Mouse (Mus musculus): ENCODE results near the gene Dvl3. TPM values are rescaled to one million over a fixed set of nuclear protein-coding genes. Genes with fewer than 3 reads are reported as not detected.
A peak's percentile ranks its signal among the peaks of the same experiment; 100 is the strongest.

Gene Dvl3
- 36.2 and 38.0 TPM in 2 replicates for polyA plus RNA-seq (2015; fragmentation: Nextera tagmentation; extraction: Ambion mirVana)

DNA sequence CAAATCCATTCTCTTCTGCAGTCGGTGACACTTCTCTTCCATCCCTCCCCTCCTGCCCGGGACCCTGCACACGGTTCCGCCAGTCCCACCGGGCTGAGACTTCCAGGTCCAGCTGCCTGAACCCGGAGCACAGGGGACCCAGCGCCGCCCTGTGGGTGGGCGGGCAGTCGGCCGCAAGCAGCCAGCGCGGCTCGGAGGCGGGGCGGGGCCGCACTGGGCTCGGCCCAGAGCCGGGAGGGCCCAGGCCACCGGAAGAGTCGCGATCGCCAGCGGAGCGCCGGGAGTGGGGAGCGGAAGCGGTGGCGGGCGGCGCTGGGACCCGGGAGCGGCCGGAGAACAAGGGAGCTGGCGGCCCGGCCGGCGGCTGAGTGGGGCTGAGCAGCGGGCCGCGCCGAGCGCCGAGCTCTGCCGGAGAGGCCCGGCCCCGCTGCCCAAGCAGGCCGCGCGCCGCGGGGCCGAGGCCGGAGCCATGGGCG, at the start of gene Dvl3:
TSS of gene Dvl3 (plus strand) at position 257 of the 476 bp plus-strand sequence.
- Histone ChIP-seq H3K36me3 (ENCODE audit: control insufficient read depth, insufficient read depth, low read length) (no peaks in the 10 kb centered on the region), H3K27me3 (ENCODE audit: control insufficient read depth, insufficient read depth, low read depth, low read length) (no peaks in the 10 kb centered on the region), H3K4me3 (ENCODE audit: low read depth, low read length) (peak within 1 kb of the TSS; percentile 95), H3K4me2 (ENCODE audit: low read length) (peak within 1 kb of the TSS; percentile 85), H3K9ac (ENCODE audit: low read depth, low read length) (peak within 1 kb of the TSS; percentile 98), H3K4me1 (ENCODE audit: control insufficient read depth, insufficient read depth, low read length) (peaks cover 26% of the 10 kb centered on the region), H3K9me3 (replicated peaks; ENCODE audit: control insufficient read depth, low read length, poor library complexity, severe bottlenecking) (no peaks in the 10 kb centered on the region), H3K27ac (ENCODE audit: low read length) (peak within 1 kb of the TSS; percentile 93)
- ATAC-seq: peak; percentile 97
- WGBS: under 1% methylated on average over 52 of the region's 55 CpGs

DNA sequence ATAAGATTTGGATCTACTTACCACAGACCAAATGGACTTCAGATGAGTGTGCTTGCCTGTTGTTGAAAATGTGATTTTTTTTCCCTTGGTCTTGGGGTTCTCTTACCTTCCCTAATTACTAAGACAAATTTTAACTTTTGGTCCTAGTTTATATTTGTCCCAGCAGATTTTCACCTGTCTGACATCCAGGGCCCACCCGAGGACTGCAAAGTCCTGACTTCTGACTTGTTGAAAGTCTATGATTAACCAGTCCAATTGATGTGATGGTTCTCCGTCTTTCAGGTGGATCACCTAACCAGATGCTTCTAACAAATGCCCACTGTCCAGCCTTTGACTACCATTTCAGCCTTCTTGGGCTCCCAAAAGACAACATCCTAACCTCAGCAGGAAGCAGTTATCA, 45.8 kb upstream of the Dvl3 start:
- no peak overlapping the region for H3K4me2 ChIP-seq (ENCODE audit: low read length)
- no peak overlapping the region for H3K4me3 ChIP-seq (ENCODE audit: low read depth, low read length)
- no peak overlapping the region for H3K9ac ChIP-seq (ENCODE audit: low read depth, low read length)
- H3K27me3 ChIP-seq (ENCODE audit: control insufficient read depth, insufficient read depth, low read depth, low read length): no peaks in the 10 kb centered on the region
- H3K4me1 ChIP-seq (ENCODE audit: control insufficient read depth, insufficient read depth, low read length): no peaks in the 10 kb centered on the region
- no peak overlapping the region for H3K27ac ChIP-seq (ENCODE audit: low read length)
- 93% methylated on average over 2 of the region's 2 CpGs for WGBS
- no peaks in the 10 kb centered on the region for H3K36me3 ChIP-seq (ENCODE audit: control insufficient read depth, insufficient read depth, low read length)
- no peaks in the 10 kb centered on the region for H3K9me3 ChIP-seq (replicated peaks; ENCODE audit: control insufficient read depth, low read length, poor library complexity, severe bottlenecking)
- ATAC-seq: no peak

DNA sequence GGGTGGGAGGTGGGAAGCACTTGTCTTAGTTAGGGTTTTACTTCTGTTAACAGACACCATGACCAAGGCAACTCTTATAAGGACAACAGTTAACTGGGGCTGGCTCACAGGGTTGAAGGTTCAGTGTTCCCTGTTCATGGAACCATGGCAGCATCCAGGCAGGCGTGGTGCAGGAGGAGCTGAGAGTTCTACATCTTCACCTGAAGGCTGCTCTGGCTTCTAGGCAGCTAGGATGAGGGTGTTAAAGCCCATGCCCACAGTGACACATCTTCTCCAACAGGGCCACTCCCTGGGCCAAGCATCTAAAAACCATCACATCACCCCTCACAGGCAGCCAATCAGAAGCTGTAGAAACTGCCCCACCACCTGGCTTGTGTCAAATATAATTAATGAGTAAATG, 45.1 kb upstream of the Dvl3 start:
- Histone ChIP-seq H3K27ac (ENCODE audit: low read length) (no peak overlapping the region), H3K4me2 (ENCODE audit: low read length) (no peak overlapping the region), H3K36me3 (ENCODE audit: control insufficient read depth, insufficient read depth, low read length) (no peaks in the 10 kb centered on the region), H3K4me3 (ENCODE audit: low read depth, low read length) (no peak overlapping the region), H3K9ac (ENCODE audit: low read depth, low read length) (no peak overlapping the region), H3K4me1 (ENCODE audit: control insufficient read depth, insufficient read depth, low read length) (no peaks in the 10 kb centered on the region), H3K27me3 (ENCODE audit: control insufficient read depth, insufficient read depth, low read depth, low read length) (no peaks in the 10 kb centered on the region), H3K9me3 (replicated peaks; ENCODE audit: control insufficient read depth, low read length, poor library complexity, severe bottlenecking) (no peaks in the 10 kb centered on the region)
- WGBS: 82% methylated on average over 1 of the region's 1 CpGs
- ATAC-seq: no peak

DNA sequence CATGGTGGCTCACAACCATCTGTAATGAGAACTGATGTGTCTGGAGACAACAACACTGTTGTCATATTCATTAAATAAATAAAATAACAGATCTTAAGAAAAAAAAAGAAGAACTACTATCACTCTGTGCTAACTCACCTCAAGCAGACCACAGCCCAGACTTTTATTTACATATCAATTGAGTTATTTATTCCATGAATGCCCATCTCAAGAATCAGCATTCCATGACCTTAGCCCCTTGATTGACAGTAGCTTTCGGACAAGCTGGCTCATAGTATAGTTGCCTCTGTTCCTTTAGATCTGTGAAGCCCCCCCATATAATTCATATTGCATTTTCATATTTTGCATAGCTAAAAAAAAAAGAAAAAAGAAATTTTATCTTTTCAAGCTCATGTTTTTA, 43.0 kb upstream of the Dvl3 start:
- Histone ChIP-seq H3K36me3 (ENCODE audit: control insufficient read depth, insufficient read depth, low read length) (no peaks in the 10 kb centered on the region), H3K27ac (ENCODE audit: low read length) (no peak overlapping the region), H3K9me3 (replicated peaks; ENCODE audit: control insufficient read depth, low read length, poor library complexity, severe bottlenecking) (no peaks in the 10 kb centered on the region), H3K4me1 (ENCODE audit: control insufficient read depth, insufficient read depth, low read length) (no peaks in the 10 kb centered on the region), H3K4me3 (ENCODE audit: low read depth, low read length) (no peak overlapping the region), H3K27me3 (ENCODE audit: control insufficient read depth, insufficient read depth, low read depth, low read length) (no peaks in the 10 kb centered on the region), H3K9ac (ENCODE audit: low read depth, low read length) (no peak overlapping the region), H3K4me2 (ENCODE audit: low read length) (no peak overlapping the region)
- 69% methylated on average over 1 of the region's 1 CpGs for WGBS
- ATAC-seq: no peak

DNA sequence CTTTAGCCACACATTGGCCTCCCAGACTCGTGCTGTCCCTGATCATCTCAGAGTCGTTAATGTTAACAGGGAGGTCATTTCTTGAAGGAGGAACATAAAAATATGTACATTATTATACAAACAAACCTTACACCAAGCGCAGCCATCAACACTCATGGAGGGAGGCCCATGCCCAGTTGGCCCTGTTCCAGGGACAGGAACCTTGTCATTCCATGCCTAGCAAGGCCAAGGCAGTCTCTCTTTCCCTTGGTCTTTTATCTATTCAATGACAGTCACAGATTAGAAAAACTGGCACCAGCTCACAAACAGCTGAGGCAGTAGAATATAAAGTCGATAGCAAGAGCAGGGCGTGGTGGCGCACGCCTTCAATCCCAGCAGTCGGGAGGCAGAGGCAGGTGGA, 42.6 kb upstream of the Dvl3 start:
- no peaks in the 10 kb centered on the region for H3K27me3 ChIP-seq (ENCODE audit: control insufficient read depth, insufficient read depth, low read depth, low read length)
- no peaks in the 10 kb centered on the region for H3K36me3 ChIP-seq (ENCODE audit: control insufficient read depth, insufficient read depth, low read length)
- no peak overlapping the region for H3K9ac ChIP-seq (ENCODE audit: low read depth, low read length)
- H3K9me3 ChIP-seq (replicated peaks; ENCODE audit: control insufficient read depth, low read length, poor library complexity, severe bottlenecking): no peaks in the 10 kb centered on the region
- no peak overlapping the region for H3K4me2 ChIP-seq (ENCODE audit: low read length)
- no peak for ATAC-seq
- no peaks in the 10 kb centered on the region for H3K4me1 ChIP-seq (ENCODE audit: control insufficient read depth, insufficient read depth, low read length)
- H3K27ac ChIP-seq (ENCODE audit: low read length): no peak overlapping the region
- WGBS: 93% methylated on average over 8 of the region's 8 CpGs
- H3K4me3 ChIP-seq (ENCODE audit: low read depth, low read length): no peak overlapping the region

DNA sequence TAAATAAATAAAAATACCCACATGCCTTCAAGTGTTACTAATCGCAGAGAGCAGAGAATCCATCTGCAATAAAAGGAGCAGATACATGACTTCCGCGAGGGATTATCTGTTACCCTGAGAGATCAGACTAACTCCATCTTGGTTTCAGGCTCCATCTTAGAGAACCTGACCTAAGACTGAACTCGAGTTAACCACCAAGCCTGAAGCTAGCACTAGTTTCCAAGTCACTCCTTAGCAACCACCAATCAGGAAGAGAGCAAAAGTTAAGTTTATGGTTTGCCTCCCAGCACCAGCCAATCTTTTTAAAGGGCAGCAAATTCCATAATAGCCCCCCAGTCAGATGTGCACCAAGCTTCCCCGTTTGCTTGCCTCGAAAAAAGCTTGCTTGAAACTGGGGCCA, 42.0 kb upstream of the Dvl3 start:
- no peak for ATAC-seq
- Histone ChIP-seq H3K4me3 (ENCODE audit: low read depth, low read length) (no peak overlapping the region), H3K27me3 (ENCODE audit: control insufficient read depth, insufficient read depth, low read depth, low read length) (no peaks in the 10 kb centered on the region), H3K27ac (ENCODE audit: low read length) (no peak overlapping the region), H3K4me1 (ENCODE audit: control insufficient read depth, insufficient read depth, low read length) (no peaks in the 10 kb centered on the region), H3K36me3 (ENCODE audit: control insufficient read depth, insufficient read depth, low read length) (no peaks in the 10 kb centered on the region), H3K4me2 (ENCODE audit: low read length) (no peak overlapping the region), H3K9me3 (replicated peaks; ENCODE audit: control insufficient read depth, low read length, poor library complexity, severe bottlenecking) (no peaks in the 10 kb centered on the region), H3K9ac (ENCODE audit: low read depth, low read length) (no peak overlapping the region)
- WGBS: 89% methylated on average over 6 of the region's 6 CpGs

DNA sequence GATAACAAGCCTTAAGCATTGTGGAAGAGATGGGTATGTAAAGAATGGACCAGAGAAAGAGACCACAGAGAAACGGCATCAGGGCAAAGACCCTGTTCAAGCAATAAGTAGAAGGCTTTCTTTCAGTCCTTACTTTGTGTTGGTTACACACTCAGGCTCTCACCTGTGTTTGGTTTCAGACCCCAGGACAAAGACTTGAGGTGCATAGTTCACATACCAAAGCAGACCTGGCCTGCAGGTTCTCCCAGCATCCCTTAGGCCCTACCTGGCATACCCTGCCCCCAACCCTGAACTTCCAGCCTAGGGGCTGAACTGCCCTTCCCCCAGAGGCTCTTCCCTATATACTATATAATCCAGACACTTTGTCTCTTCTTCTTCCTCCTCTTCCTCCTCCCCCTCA, 41.4 kb upstream of the Dvl3 start:
- no peaks in the 10 kb centered on the region for H3K9me3 ChIP-seq (replicated peaks; ENCODE audit: control insufficient read depth, low read length, poor library complexity, severe bottlenecking)
- H3K4me3 ChIP-seq (ENCODE audit: low read depth, low read length): no peak overlapping the region

DNA sequence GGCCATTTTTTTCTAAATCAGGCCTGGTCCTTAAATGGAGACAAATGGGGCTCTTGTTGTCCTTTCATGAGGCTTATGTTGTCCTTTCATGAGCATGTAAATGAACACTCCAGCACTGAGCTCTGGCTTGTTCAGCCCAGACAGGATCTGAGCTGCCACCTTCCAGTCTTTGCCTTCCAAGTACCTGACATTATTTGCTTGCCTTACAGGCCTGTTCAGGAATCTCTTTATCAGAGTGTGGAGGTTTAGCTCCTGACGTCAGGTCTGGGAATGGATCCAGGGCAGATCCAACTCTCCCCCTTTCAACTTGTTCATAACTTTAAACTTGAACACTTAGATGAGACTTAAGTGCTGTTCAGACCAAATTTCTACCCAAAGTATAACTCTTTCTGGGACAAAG, 39.9 kb upstream of the Dvl3 start:
- Histone ChIP-seq H3K4me3 (ENCODE audit: low read depth, low read length) (no peak overlapping the region), H3K27me3 (ENCODE audit: control insufficient read depth, insufficient read depth, low read depth, low read length) (no peaks in the 10 kb centered on the region), H3K9me3 (replicated peaks; ENCODE audit: control insufficient read depth, low read length, poor library complexity, severe bottlenecking) (no peaks in the 10 kb centered on the region), H3K4me2 (ENCODE audit: low read length) (no peak overlapping the region), H3K36me3 (ENCODE audit: control insufficient read depth, insufficient read depth, low read length) (no peaks in the 10 kb centered on the region), H3K4me1 (ENCODE audit: control insufficient read depth, insufficient read depth, low read length) (no peaks in the 10 kb centered on the region), H3K27ac (ENCODE audit: low read length) (no peak overlapping the region), H3K9ac (ENCODE audit: low read depth, low read length) (no peak overlapping the region)
- ATAC-seq: no peak
- WGBS: 58% methylated on average over 1 of the region's 1 CpGs

More for the DNA sequence above, 41.4 kb upstream of the Dvl3 start:
- H3K4me2 ChIP-seq (ENCODE audit: low read length): no peak overlapping the region
- ATAC-seq: no peak
- no peaks in the 10 kb centered on the region for H3K27me3 ChIP-seq (ENCODE audit: control insufficient read depth, insufficient read depth, low read depth, low read length)
- no peak overlapping the region for H3K9ac ChIP-seq (ENCODE audit: low read depth, low read length)
- no peak overlapping the region for H3K27ac ChIP-seq (ENCODE audit: low read length)
- no peaks in the 10 kb centered on the region for H3K4me1 ChIP-seq (ENCODE audit: control insufficient read depth, insufficient read depth, low read length)
- WGBS: 88% methylated on average over 1 of the region's 1 CpGs
- no peaks in the 10 kb centered on the region for H3K36me3 ChIP-seq (ENCODE audit: control insufficient read depth, insufficient read depth, low read length)

DNA sequence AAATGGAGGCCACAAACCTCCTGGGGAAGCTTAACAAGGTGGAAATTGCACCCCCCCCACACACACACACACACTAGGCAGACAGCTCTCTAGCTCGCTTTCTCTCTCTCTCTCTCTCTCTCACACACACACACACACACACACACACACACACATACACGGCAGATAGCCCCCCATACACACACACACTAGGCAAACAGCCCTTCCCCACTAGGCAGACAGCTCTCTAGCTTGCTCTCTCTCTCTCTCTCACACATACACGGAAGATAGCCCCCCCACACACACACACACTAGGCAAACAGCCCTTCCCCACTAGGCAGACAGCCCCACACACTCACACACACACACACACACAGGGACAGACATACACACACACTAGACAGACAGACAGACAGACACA, 39.5 kb upstream of the Dvl3 start:
- 66% methylated on average over 3 of the region's 3 CpGs for WGBS
- no peaks in the 10 kb centered on the region for H3K4me1 ChIP-seq (ENCODE audit: control insufficient read depth, insufficient read depth, low read length)
- no peak overlapping the region for H3K9ac ChIP-seq (ENCODE audit: low read depth, low read length)
- H3K36me3 ChIP-seq (ENCODE audit: control insufficient read depth, insufficient read depth, low read length): no peaks in the 10 kb centered on the region
- no peaks in the 10 kb centered on the region for H3K9me3 ChIP-seq (replicated peaks; ENCODE audit: control insufficient read depth, low read length, poor library complexity, severe bottlenecking)
- H3K27ac ChIP-seq (ENCODE audit: low read length): no peak overlapping the region
- no peak overlapping the region for H3K4me2 ChIP-seq (ENCODE audit: low read length)
- H3K27me3 ChIP-seq (ENCODE audit: control insufficient read depth, insufficient read depth, low read depth, low read length): no peaks in the 10 kb centered on the region
- ATAC-seq: no peak
- no peak overlapping the region for H3K4me3 ChIP-seq (ENCODE audit: low read depth, low read length)
